Mouse (Mus musculus) heart, adult 2 months (tissue): ENCODE results near the gene Rbm19.

Experiments used
- CTCF ChIP-seq: fragments of 200-600 bp; IDR thresholded peaks from 2 replicates; pipeline ENCODE4 v1.8.1; 2022; ENCODE audit warnings: antibody characterized with exemption, mild to moderate bottlenecking, moderate library complexity
- EP300 ChIP-seq: fragments of 200-500 bp; IDR thresholded peaks from 2 replicates; pipeline ENCODE4 v1.6.1; 2011; ENCODE audit warnings: low read depth, low read length, control low read depth; ENCODE audit not compliant: insufficient read depth

GRCm38 (mm10) chr5:120088561-120088960 is 27.7 kb upstream of the Rbm19 start:
- TF ChIP-seq EP300 (0 out of 2 replicates have a peak, but pooled peaks have one; percentile 35), CTCF (peak; percentile 99)
